Mouse (Mus musculus): Measurements from ENCODE around the gene Mrc2. TPM values are rescaled to one million over a fixed set of nuclear protein-coding genes. Genes with fewer than 3 reads are reported as not detected.

Mrc2 gene
- polyA plus RNA-seq, 2 experiments: 0.28 to 0.80 TPM

DNA sequence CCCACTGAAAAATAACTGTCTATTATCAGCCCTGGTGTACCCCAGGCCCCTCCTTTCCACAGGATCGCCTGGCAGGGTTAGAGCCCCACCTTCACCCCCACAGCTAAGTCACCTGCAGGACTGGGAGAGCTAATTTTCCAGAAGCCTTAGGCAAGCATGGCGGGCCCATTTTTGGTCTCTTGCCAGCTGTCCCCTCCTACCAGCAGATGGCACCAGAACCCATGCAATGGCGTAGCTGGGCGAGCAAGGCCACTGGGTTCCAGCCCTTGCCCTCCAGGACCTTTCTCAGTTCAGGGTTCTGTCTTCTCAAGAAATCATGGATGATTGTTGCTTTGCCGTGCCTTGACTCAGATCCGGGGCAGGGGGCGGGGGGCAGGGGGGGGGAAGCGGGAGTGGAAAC is 40.0 kb downstream of the Mrc2 start:
- H3K9ac ChIP-seq (replicated peaks): no peak overlapping the region
- no peaks in the 10 kb centered on the region for H3K4me1 ChIP-seq (replicated peaks; ENCODE audit: control insufficient read depth in 2 of 2, insufficient read depth in 2 of 2, low read length in 1 of 2)
- H3K27me3 ChIP-seq (ENCODE audit: control insufficient read depth, insufficient read depth, low read length): no peaks in the 10 kb centered on the region
- 68% methylated on average over 8 of the region's 8 CpGs for WGBS (ENCODE audit: insufficient replicate concordance)
- ATAC-seq (ENCODE audit: insufficient read depth) (no peak), DNase-seq (ENCODE audit: low read depth in 3 of 3, low spot score in 3 of 3) (no peak)
- peak; percentile 81 for TF ChIP-seq CTCF (IDR thresholded peaks at IDR 0.05; ENCODE audit: low read depth)
- no peak for TF ChIP-seq EP300 (IDR thresholded peaks at IDR 0.05; ENCODE audit: low read depth)
- no peaks in the 10 kb centered on the region for H3K9me3 ChIP-seq (ENCODE audit: control insufficient read depth, low read length)
- H3K4me2 ChIP-seq (ENCODE audit: low read depth): no peak overlapping the region
- H3K36me3 ChIP-seq (replicated peaks; ENCODE audit: control insufficient read depth, insufficient read depth, low read depth): no peaks in the 10 kb centered on the region
- H3K27ac ChIP-seq: no peak overlapping the region
- no peak overlapping the region for H3K4me3 ChIP-seq (ENCODE audit: insufficient read depth in 1 of 2, low read depth in 2 of 2, low read length in 2 of 2)

DNA sequence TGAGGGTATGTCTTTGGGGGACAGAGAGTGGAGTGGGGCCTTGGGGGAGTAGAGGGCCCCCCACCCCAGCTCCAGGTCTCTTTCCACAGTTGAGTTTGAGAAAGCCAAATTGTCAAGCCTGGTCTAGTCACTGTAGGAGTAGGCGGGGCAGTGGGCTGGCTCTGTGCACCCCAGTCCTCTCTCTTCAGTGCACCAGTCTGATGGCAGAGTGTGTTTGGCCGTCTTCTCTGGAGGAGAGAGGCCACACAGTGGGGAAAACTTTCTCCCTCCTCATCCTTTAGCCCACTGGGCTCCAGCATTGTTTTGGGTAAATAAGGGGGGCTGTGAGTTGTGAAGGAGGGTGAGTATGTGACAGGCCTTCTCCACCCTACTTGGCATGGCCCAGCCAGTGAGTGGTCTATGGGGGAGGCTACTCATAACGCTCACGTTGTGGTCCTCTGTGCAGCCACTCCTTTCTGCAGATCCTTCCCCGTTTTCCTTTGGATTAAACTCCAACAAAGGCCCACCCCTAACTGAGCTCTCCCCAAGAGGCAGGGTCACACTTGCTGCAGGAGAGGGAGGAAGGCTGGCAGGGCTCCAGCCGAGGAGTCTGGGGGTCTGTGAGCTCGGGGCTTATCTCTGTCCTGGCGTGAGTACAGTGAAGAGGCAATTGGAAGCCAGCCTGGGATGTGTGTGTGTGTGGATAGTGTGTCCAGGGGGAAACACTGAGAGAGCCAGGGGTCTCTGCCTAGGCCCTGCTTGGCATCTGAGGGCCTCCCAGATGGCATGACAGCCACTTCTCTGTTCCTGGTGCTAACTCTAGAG is 41.6 kb downstream of the Mrc2 start:
- H3K4me2 ChIP-seq (ENCODE audit: low read depth): no peak overlapping the region
- H3K27ac ChIP-seq: no peak overlapping the region
- H3K36me3 ChIP-seq (replicated peaks; ENCODE audit: control insufficient read depth, insufficient read depth, low read depth): no peaks in the 10 kb centered on the region
- no peaks in the 10 kb centered on the region for H3K27me3 ChIP-seq (ENCODE audit: control insufficient read depth, insufficient read depth, low read length)
- no peak overlapping the region for H3K4me3 ChIP-seq (ENCODE audit: insufficient read depth in 1 of 2, low read depth in 2 of 2, low read length in 2 of 2)
- TF ChIP-seq CTCF (IDR thresholded peaks at IDR 0.05; ENCODE audit: low read depth) (no peak), EP300 (IDR thresholded peaks at IDR 0.05; ENCODE audit: low read depth) (no peak)
- no peaks in the 10 kb centered on the region for H3K4me1 ChIP-seq (replicated peaks; ENCODE audit: control insufficient read depth in 2 of 2, insufficient read depth in 2 of 2, low read length in 1 of 2)
- no peak for DNase-seq (ENCODE audit: low read depth in 3 of 3, low spot score in 3 of 3)
- 51% methylated on average over 8 of the region's 8 CpGs for WGBS (ENCODE audit: insufficient replicate concordance)
- no peak overlapping the region for H3K9ac ChIP-seq (replicated peaks)
- H3K9me3 ChIP-seq (ENCODE audit: control insufficient read depth, low read length): no peaks in the 10 kb centered on the region
- no peak for ATAC-seq (ENCODE audit: insufficient read depth)

DNA sequence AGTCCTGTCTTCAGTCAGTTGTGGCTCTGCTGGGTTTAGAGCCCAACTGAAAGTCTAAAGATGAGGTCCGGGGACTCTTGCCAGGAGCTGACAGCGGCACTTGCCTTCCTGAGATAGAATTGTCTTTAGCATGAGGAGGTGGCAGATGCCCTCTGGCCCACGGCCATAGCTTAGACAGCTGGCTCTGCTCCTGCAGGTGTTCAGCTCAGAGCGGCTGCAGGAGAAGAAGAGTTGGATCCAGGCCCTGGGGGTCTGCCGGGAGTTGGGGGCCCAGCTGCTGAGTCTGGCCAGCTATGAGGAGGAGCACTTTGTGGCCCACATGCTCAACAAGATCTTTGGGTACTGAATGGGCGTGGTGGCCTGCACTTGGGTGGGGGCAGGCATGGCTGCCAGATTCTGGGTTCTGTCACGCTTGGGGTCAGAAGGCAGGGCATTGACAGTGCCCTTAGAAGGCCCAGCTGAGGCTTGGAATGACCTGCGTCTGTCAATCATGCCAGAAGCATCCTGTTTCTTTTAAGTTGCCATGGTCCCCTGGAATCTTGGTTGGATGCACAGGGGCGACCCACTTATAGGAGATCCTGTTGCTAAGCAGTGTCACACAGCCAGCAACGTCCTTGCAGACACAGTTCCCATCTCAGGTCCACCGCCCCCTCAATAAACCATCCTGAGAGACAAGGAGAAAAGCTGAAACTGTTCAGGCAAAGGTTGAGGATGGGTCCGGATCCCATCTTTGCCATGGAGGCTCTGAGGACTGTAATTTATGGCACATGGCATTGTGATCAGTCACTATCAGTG is 46.4 kb downstream of the Mrc2 start:
- Histone ChIP-seq H3K36me3 (replicated peaks; ENCODE audit: control insufficient read depth, insufficient read depth, low read depth) (no peaks in the 10 kb centered on the region), H3K9me3 (ENCODE audit: control insufficient read depth, low read length) (no peaks in the 10 kb centered on the region), H3K4me1 (replicated peaks; ENCODE audit: control insufficient read depth in 2 of 2, insufficient read depth in 2 of 2, low read length in 1 of 2) (no peaks in the 10 kb centered on the region), H3K27me3 (ENCODE audit: control insufficient read depth, insufficient read depth, low read length) (no peaks in the 10 kb centered on the region), H3K4me2 (ENCODE audit: low read depth) (no peak overlapping the region), H3K9ac (replicated peaks) (no peak overlapping the region), H3K4me3 (ENCODE audit: insufficient read depth in 1 of 2, low read depth in 2 of 2, low read length in 2 of 2) (no peak overlapping the region), H3K27ac (no peak overlapping the region)
- 61% methylated on average over 12 of the region's 12 CpGs for WGBS (ENCODE audit: insufficient replicate concordance)
- DNase-seq (ENCODE audit: low read depth in 3 of 3, low spot score in 3 of 3): no peak
- ATAC-seq (ENCODE audit: insufficient read depth): no peak
- TF ChIP-seq CTCF (IDR thresholded peaks at IDR 0.05; ENCODE audit: low read depth): no peak
- no peak for TF ChIP-seq EP300 (IDR thresholded peaks at IDR 0.05; ENCODE audit: low read depth)

DNA sequence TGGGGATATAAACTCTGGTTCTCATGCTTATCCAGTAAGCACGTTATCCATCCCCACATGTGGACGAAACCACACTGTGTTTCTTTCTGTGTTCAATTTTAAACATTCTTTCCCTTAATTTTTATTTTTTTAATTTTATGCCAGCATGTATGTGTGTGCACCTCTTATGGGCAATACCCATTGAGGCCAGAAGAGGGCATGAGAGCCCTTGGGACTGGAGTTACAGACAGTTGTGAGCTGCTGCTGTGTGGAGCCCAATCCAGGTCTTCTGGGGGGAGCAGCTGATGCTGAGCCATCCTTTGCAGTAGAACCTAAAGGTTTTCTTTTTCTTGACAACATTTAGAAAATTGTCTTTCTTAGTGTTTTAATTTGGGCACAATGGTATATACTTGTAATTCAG is 52.8 kb downstream of the Mrc2 start:
- H3K4me3 ChIP-seq (ENCODE audit: insufficient read depth in 1 of 2, low read depth in 2 of 2, low read length in 2 of 2): no peak overlapping the region
- H3K4me2 ChIP-seq (ENCODE audit: low read depth): no peak overlapping the region
- H3K4me1 ChIP-seq (replicated peaks; ENCODE audit: control insufficient read depth in 2 of 2, insufficient read depth in 2 of 2, low read length in 1 of 2): peaks cover 13 to 17% of the 10 kb centered on the region in 2 experiments
- no peak overlapping the region for H3K9ac ChIP-seq (replicated peaks)
- H3K36me3 ChIP-seq (replicated peaks; ENCODE audit: control insufficient read depth, insufficient read depth, low read depth): no peaks in the 10 kb centered on the region
- no peak overlapping the region for H3K27ac ChIP-seq
- TF ChIP-seq CTCF (IDR thresholded peaks at IDR 0.05; ENCODE audit: low read depth): peak; percentile 79
- TF ChIP-seq EP300 (IDR thresholded peaks at IDR 0.05; ENCODE audit: low read depth): no peak
- no peaks in the 10 kb centered on the region for H3K9me3 ChIP-seq (ENCODE audit: control insufficient read depth, low read length)
- ATAC-seq (ENCODE audit: insufficient read depth) (no peak), DNase-seq (ENCODE audit: low read depth in 3 of 3, low spot score in 3 of 3) (no peak)
- H3K27me3 ChIP-seq (ENCODE audit: control insufficient read depth, insufficient read depth, low read length): no peaks in the 10 kb centered on the region
- 59% methylated on average over 2 of the region's 2 CpGs for WGBS (ENCODE audit: insufficient replicate concordance)
